Mouse (Mus musculus) layer of hippocampus, postnatal 10 days (tissue): ENCODE measurements around the gene Efcab2. TPM values are rescaled to one million over a fixed set of nuclear protein-coding genes. Genes with fewer than 3 reads are reported as not detected.

Experiments
- DNase-seq, 2 experiments: peaks; one replicate each; pipeline ENCODE4 v3.0.0; 2021; ENCODE audit warnings: low spot score in 2 of 2
- microRNA-seq, 2 experiments: library from miRNA; unstranded; fragments of <30 nt; microRNA quantifications; one replicate each; pipeline ENCODE4 v1.2.0; 2021
- total RNA-seq, 2 experiments: library from RNA; stranded (reverse); gene quantifications; 2 replicates each; pipeline ENCODE4 v1.2.3; 2021

The Efcab2 gene
- total RNA-seq, 2 experiments from 2014 or later = 10.6 to 11.1 TPM

DNA sequence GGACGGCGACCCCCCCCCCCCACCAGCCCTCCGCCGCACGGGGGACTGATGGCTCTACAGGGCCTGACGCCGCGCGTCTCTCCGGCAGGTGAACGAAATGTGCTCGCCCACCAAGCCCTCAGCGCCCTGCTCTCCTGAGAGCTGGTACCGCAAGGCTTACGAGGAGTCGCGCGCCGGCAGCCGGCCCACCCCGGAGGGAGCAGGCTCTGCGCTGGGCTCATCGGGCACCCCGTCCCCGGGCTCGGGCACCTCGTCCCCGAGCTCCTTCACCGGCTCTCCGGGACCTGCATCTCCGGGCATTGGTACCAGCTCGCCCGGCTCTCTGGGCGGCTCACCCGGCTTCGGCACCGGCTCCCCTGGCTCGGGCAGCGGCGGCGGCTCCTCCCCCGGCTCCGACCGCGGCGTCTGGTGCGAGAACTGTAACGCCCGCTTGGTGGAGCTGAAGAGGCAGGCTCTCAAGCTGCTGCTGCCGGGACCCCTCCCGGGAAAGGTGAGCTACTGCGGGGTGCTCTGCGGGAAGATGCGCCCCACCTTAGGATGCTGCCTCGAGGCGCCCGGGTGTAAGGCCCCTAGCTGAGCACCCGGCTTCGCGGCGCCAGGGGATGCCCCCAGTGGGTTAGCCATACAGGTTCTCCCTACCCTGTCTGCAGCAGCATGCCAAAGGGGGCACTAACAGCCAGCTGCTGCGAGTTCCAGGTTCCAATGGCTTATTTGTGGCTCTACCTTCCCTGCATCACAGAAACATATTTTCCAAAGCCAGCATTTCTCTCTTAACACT is 124.6 kb downstream of the Efcab2 start:
- peak; percentile 92 to 95 for DNase-seq

Small RNA genes lying within 50 kb of the gene (microRNA-seq; reads per million reads assigned to microRNA genes)
- gene Gm27458 = 0 reads per million in 2 experiments

Other genes starting within 250 kb of the Efcab2 start
- 10 to 100 TPM; 27.0 to 29.0 TPM for gene Desi2, start 218.7 kb upstream of the Efcab2 start, total RNA-seq
- 10 to 100 TPM; 41.4 to 48.3 TPM for gene Cox20, start 87.0 kb upstream of the Efcab2 start, total RNA-seq
- gene Hnrnpu, start 68.3 kb upstream of the Efcab2 start, total RNA-seq = 100 to 1,000 TPM; 432 to 471 TPM
- gene Kif26b, start 123.0 kb downstream of the Efcab2 start, total RNA-seq = 10 to 100 TPM; 28.6 to 29.9 TPM